Mouse (Mus musculus): ENCODE measurements at regions not wholly inside any gene's neighbourhood (a gene's known extent, or its start where the extent isn't known, plus 50 kb on each side); places are given as distances from the start of the nearest gene placed in this dataset.

GRCm38 (mm10) chr13:71179083-71179482 is 337.5 kb upstream of the Adamts16 start:
- DNase-seq, result no peak

GRCm38 (mm10) chr13:71174335-71174734 is 332.7 kb upstream of the Adamts16 start:
- Histone ChIP-seq H3K4me2 (ENCODE audit: low read depth) (no peak overlapping the region), H3K27ac (ENCODE audit: low read depth, low read length) (no peak overlapping the region), H3K9me3 (ENCODE audit: low read length) (no peaks in the 10 kb centered on the region), H3K4me1 (ENCODE audit: insufficient read depth) (no peaks in the 10 kb centered on the region), H3K36me3 (ENCODE audit: insufficient read depth) (no peaks in the 10 kb centered on the region), H3K27me3 (ENCODE audit: insufficient read depth, low read length) (no peaks in the 10 kb centered on the region), H3K9ac (no peak overlapping the region), H3K4me3 (ENCODE audit: low read depth, low read length) (no peak overlapping the region)
- ATAC-seq (no peak), DNase-seq (no peak)
- TF ChIP-seq CTCF (IDR thresholded peaks at IDR 0.05; ENCODE audit: low read depth), result no peak

More at GRCm38 (mm10) chr13:71179083-71179482, 337.5 kb upstream of the Adamts16 start:
- Histone ChIP-seq H3K9me3 (ENCODE audit: low read length) (no peaks in the 10 kb centered on the region), H3K4me3 (ENCODE audit: low read depth, low read length) (no peak overlapping the region), H3K27ac (ENCODE audit: low read depth, low read length) (no peak overlapping the region), H3K4me2 (ENCODE audit: low read depth) (no peak overlapping the region), H3K9ac (no peak overlapping the region), H3K36me3 (ENCODE audit: insufficient read depth) (no peaks in the 10 kb centered on the region), H3K27me3 (ENCODE audit: insufficient read depth, low read length) (no peaks in the 10 kb centered on the region), H3K4me1 (ENCODE audit: insufficient read depth) (no peaks in the 10 kb centered on the region)
- TF ChIP-seq CTCF (IDR thresholded peaks at IDR 0.05; ENCODE audit: low read depth), result no peak
- no peak for ATAC-seq

GRCm38 (mm10) chr13:71166226-71166625 is 324.6 kb upstream of the Adamts16 start:
- Histone ChIP-seq H3K27me3 (ENCODE audit: insufficient read depth, low read length) (no peaks in the 10 kb centered on the region), H3K36me3 (ENCODE audit: insufficient read depth) (no peaks in the 10 kb centered on the region), H3K4me3 (ENCODE audit: low read depth, low read length) (no peak overlapping the region), H3K4me2 (ENCODE audit: low read depth) (no peak overlapping the region), H3K9ac (no peak overlapping the region), H3K27ac (ENCODE audit: low read depth, low read length) (no peak overlapping the region), H3K9me3 (ENCODE audit: low read length) (no peaks in the 10 kb centered on the region), H3K4me1 (ENCODE audit: insufficient read depth) (no peaks in the 10 kb centered on the region)
- DNase-seq, result no peak
- WGBS, result 24% methylated on average over 3 of the region's 3 CpGs
- TF ChIP-seq CTCF (IDR thresholded peaks at IDR 0.05; ENCODE audit: low read depth), result no peak
- no peak for ATAC-seq

- peak; percentile 64; the same call in 1 of the 2 replicates for ATAC-seq
- 31% methylated on average over 20 of the region's 20 CpGs for WGBS
- peak; percentile 6 for DNase-seq
- H3K27ac ChIP-seq (ENCODE audit: low read depth, low read length), result no peak overlapping the region
- H3K9me3 ChIP-seq (ENCODE audit: low read length), result no peaks in the 10 kb centered on the region
- H3K4me1 ChIP-seq (ENCODE audit: insufficient read depth), result no peaks in the 10 kb centered on the region
- no peak for TF ChIP-seq CTCF (IDR thresholded peaks at IDR 0.05; ENCODE audit: low read depth)
- no peaks in the 10 kb centered on the region for H3K27me3 ChIP-seq (ENCODE audit: insufficient read depth, low read length)
- H3K4me2 ChIP-seq (ENCODE audit: low read depth), result no peak overlapping the region
- H3K36me3 ChIP-seq (ENCODE audit: insufficient read depth), result no peaks in the 10 kb centered on the region
- no peak overlapping the region for H3K4me3 ChIP-seq (ENCODE audit: low read depth, low read length)
- no peak overlapping the region for H3K9ac ChIP-seq
Observed at GRCm38 (mm10) chr13:71165096-71165920, 323.7 kb upstream of the Adamts16 start.

- no peak overlapping the region for H3K4me2 ChIP-seq (ENCODE audit: low read depth)
- DNase-seq, result no peak
- no peaks in the 10 kb centered on the region for H3K4me1 ChIP-seq (ENCODE audit: insufficient read depth)
- H3K27me3 ChIP-seq (ENCODE audit: insufficient read depth, low read length), result no peaks in the 10 kb centered on the region
- H3K27ac ChIP-seq (ENCODE audit: low read depth, low read length), result no peak overlapping the region
- no peak overlapping the region for H3K4me3 ChIP-seq (ENCODE audit: low read depth, low read length)
- WGBS, result 94% methylated on average over 2 of the region's 2 CpGs
- H3K36me3 ChIP-seq (ENCODE audit: insufficient read depth), result no peaks in the 10 kb centered on the region
- no peak overlapping the region for H3K9ac ChIP-seq
- H3K9me3 ChIP-seq (ENCODE audit: low read length), result no peaks in the 10 kb centered on the region
- no peak for ATAC-seq
- no peak for TF ChIP-seq CTCF (IDR thresholded peaks at IDR 0.05; ENCODE audit: low read depth)
Observed at GRCm38 (mm10) chr13:71164012-71164411, 322.4 kb upstream of the Adamts16 start.

- Histone ChIP-seq H3K4me2 (ENCODE audit: low read depth) (no peak overlapping the region), H3K36me3 (ENCODE audit: insufficient read depth) (no peaks in the 10 kb centered on the region), H3K4me3 (ENCODE audit: low read depth, low read length) (no peak overlapping the region), H3K27ac (ENCODE audit: low read depth, low read length) (no peak overlapping the region), H3K9ac (no peak overlapping the region), H3K9me3 (ENCODE audit: low read length) (no peaks in the 10 kb centered on the region), H3K27me3 (ENCODE audit: insufficient read depth, low read length) (no peaks in the 10 kb centered on the region), H3K4me1 (ENCODE audit: insufficient read depth) (peaks cover 9% of the 10 kb centered on the region; the same call in 1 of the 2 replicates)
- DNase-seq (no peak), ATAC-seq (no peak)
- TF ChIP-seq CTCF (IDR thresholded peaks at IDR 0.05; ENCODE audit: low read depth), result no peak
- 72% methylated on average over 2 of the region's 2 CpGs for WGBS
Observed at GRCm38 (mm10) chr13:71162952-71163351, 321.3 kb upstream of the Adamts16 start.

GRCm38 (mm10) chr13:71158300-71158860 is 316.8 kb upstream of the Adamts16 start:
- 6% methylated on average over 13 of the region's 13 CpGs for WGBS
- Histone ChIP-seq H3K9ac (no peak overlapping the region; the same call in 1 of the 2 replicates), H3K27me3 (ENCODE audit: insufficient read depth, low read length) (no peaks in the 10 kb centered on the region), H3K4me2 (ENCODE audit: low read depth) (peak overlapping the region; percentile 56), H3K4me1 (ENCODE audit: insufficient read depth) (peaks cover 14% of the 10 kb centered on the region; the same call in 1 of the 2 replicates), H3K4me3 (ENCODE audit: low read depth, low read length) (peak overlapping the region; percentile 27), H3K9me3 (ENCODE audit: low read length) (no peaks in the 10 kb centered on the region), H3K27ac (ENCODE audit: low read depth, low read length) (no peak overlapping the region), H3K36me3 (ENCODE audit: insufficient read depth) (no peaks in the 10 kb centered on the region)
- DNase-seq (peak; percentile 22), ATAC-seq (peak; percentile 50)
- no peak for TF ChIP-seq CTCF (IDR thresholded peaks at IDR 0.05; ENCODE audit: low read depth)
